Mouse (Mus musculus) urinary bladder, postnatal 4 days (tissue): ENCODE results near the gene Dgki.

Experiments used
- DNase-seq, 2 experiments: peaks; one replicate each; pipeline ENCODE4 v3.0.0; 2021 to 2022; ENCODE audit warnings: low spot score in 2 of 2

Dgki gene

DNA sequence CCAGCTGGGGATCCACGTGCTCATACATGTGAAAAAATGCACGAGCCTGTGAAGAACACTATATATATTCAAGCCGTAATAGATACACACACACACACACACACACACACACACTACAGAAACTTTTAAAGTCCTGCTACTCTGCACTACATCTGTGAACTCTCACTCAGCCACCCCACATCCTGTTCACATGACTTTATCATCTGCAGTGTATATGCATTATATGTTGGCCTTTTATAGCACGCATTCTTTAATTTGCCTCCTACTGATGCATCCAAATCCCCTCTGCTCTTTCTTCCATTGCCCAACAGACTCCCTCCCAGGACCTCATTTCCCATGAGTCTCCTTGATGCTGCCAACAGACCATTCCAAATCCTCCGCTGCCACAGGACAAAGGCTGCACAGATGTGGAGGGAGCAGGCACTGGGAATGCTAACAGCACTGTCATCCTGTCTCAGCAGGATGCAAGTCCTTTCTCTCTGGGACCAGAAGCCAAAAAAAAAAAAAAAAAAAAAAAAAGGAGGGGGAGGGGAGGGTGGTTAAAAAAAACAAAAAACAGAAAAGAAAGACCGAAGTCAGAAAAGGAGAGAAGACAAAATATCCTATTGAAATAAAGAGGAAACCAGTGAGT, 442.2 kb downstream of the Dgki start:
- no peak for DNase-seq

DNA sequence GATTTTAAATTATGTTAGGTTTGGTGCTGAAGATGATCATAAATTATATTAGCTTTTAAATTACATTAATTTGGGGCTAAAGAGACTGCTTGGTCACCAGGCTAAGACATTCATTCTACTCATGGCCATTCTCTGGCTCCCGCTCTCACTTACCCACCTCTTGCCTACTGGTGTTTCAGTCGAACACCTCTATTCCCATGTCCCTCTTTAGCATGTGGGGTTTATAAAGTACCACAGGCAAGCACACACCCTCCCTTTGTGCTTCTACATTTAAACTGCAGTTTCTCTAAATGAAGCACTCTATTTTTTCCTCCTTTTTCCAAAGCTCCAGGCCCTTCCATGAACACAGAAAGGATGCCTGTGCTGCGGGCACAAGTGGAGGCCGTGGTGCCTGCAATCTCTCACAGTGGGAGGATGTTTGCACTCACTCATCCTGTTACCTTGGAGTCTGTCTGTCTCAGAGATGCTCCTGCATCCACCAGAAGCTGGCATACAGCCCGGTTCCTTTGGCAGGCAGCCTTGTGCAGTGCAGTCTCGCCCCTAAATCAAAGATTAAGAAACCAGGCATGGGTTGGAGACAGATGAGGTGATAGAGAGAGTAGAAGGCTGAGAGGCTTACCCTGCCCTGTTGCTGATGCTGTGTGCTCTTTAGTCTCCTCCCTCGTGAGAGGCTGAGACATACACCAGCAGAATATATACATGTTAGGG, 449.4 kb downstream of the Dgki start:
- DNase-seq, result peak; percentile 43 to 72

DNA sequence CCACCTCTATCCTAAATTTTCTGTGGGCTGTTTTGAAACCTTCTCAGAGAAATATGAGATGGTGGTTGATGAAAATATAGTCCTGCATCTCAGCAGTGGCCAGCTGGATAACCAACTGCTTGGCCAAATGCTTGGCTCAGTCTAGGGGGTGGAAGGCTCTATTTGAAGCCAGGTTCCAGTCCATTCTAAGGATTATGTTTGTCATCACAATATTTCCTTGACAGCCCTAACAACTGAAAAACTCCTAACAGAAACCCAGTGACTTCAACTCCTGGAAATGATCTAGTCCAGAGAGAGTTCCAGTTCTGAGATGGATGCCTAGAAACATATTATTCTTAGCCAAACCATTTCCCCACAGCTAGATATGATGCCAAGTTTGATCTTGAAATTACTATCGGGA, 454.7 kb downstream of the Dgki start:
- DNase-seq, result no peak

DNA sequence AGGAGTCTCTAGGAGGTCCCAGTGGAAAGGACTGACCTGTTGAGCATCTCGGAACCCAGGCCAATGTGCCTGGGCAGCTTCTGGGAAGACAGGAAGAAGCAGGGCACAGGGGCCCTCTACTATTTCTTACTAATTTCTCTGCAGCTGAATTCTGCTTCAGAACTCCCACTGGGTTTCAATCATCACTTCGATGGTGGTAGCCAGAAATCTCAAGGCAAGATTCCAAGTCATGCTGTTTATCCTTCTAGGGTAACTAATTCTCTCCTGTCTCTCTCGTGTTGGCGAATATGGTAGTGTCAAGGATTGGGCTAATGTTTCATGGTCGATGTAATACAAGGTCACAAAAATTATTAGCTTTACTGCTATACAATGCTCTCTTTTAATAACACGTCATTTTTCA, 455.7 kb downstream of the Dgki start:
- no peak for DNase-seq

DNA sequence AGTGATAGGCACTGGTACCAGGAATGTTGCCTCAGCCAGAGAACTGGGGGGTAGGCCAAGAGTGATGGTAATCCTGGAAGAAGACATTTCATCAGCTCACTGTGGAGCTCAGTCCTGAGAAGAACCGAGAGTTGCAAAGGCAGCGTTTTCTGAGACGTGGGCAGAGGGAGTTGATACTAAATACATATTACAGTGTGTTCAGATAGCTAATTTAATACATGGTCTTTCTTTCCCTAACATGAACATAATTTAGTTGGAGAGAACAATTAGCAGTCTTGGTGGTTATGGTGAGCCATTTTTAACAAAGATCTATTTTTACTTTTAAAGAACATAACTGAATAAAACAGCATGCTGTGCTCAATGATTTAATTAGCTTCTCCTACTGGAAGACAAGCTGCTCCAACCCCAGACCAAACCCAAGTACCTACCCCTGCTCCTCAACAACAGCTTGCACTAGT, 456.9 kb downstream of the Dgki start:
- no peak for DNase-seq

DNA sequence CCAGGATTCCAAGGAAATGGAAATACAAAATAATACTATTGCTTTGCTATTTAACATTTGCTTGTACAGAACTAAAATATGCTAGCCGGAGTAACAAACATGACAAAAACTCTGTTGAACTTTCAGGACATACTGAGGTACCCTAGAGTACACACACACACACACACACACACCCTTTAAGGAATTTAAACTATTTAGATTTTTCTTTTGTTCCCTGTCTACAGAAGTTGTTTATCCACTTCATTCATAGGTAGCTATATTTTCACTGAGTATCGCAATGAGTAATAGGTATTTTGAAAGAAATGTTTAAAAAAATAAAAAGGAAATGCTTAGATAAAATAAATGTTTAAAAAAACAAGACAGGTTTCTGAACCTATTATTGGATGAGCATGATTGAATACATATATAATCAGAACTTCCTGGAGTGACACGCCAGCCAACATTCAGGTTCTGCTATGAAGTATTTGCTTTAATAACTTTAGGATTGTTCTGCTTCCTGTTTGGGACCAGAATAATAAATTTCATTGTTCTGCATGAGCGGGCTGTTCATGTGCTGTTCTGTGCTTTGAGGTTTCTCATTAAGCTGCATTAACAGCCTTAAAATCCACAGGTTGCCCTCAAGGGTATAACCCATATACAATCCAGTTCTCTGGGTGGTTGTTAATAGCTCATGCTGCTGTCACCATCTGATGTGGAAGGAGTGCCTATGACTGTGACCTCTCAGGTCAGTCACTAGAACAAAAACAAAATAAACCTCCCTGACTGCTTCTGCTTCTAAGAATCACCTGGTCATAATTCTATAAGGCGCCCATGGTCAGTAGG, 457.7 kb downstream of the Dgki start:
- no peak for DNase-seq

DNA sequence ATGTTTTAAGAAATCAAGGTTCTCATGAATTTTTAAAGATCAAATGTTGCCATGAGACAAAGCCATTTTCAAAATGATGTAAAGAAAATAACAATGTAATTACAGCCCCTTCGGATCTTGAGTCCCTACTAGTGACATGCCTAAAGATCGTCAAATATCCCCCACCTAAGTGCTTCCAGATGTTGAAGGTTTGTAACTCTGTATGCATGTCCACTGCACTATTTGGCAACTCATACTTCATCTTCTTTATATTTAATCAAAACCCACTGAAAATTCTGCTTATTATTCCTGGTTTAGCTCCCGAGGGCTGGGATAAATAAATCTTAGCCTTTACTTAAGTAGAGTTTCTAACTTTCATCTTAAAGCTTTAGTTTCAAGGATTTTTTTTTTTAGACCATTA, 458.3 kb downstream of the Dgki start:
- no peak for DNase-seq

DNA sequence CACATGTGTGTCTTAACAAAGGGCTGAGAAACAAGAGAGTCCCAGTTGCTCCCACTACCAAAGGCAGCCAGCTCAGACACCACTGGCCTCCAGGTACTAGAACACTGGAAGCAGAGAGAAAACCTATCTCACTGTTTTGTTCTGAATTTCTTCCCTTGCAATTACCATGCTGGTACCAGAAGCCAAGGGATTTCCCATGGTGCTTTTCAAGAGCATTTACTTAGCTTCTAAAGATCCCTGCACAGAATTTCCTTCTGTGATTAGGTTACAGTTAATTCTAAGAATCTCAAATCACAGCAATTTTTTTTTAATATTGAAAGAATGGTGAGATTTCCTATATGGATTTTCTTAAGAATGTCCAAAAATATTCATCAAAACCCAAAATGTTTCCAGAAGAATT, 458.8 kb downstream of the Dgki start:
- no peak for DNase-seq

DNA sequence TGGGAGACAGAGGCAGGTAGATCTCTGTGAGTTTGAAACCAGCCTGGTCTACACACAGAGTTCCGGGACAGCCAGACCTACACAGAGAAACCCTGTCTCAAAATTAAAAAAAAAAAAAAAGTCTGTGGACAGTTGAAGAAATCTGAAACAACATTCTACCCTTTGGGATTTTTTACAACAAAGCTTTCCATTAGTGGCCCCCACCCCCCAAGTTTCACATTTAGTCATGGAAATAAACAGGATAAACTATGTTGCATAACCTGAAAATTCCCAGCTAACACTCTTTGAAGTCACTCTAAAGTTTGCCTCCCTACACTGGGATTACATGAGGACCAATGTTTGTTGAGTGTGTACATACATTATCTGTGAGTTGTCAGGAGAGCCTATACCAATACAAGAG, 461.2 kb downstream of the Dgki start:
- DNase-seq, result no peak

DNA sequence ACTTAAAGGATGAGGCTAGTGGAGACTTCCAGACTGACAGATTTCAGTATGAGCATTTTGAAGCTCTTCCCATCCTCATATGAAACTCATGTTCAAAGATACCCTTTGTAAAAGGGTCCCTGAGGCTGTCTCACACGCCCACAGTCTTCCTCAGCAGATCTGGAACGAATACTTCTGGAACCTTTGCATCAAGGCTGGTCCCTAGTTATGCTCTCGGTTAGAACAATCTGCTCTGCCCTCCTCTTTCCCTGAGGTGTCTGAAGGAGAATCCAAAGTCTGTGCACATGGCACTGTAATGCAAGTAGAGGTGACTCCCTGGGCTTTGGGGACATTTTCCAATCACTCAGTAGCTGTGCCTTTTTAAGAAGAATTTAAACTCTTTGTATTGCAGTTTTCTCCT, 464.6 kb downstream of the Dgki start:
- DNase-seq, result no peak

DNA sequence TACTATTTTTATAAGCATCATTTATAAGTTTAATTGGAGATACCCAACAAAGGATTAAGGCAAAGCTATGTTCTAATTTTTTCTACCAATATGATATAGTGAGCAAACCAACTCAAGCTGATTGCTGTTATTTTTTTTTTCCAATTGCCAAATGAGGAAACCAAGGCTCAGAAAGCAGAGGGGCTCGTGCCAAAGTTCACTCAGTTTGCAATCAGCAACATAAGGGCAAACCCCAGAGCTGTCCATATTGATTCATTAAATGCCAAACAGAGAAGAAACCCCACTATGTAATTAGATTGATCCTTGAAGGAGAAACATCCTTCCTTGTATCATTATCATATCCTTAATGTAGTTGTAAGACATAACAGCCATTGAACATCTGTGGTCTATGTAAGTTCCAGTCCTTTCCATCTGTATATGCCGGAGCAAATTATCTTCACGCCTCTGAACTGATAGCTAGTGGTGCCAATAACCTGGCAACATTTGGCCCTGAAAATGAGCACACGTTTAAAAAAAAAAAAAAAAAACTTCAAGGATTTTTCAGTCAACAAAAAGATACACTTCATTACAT, 465.2 kb downstream of the Dgki start:
- no peak for DNase-seq

DNA sequence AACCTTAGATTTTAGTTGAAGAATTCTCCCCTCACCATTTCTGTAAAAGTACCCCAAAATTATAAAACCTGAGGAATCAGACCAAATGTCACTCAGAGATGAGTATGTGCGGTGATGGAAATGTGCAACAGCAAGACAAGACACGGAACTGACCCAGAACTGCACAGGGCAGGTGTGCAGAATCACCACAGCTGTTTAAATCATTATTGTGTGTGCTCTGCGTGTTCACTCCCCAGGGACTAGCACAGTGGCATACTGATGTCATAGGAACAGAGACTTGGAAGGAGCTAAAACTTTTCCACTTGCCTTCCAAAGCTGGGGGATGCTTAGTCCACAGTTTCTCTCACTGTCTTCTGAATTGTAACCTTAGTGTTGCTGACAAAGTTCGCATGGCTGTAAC, 467.3 kb downstream of the Dgki start:
- DNase-seq, result no peak

DNA sequence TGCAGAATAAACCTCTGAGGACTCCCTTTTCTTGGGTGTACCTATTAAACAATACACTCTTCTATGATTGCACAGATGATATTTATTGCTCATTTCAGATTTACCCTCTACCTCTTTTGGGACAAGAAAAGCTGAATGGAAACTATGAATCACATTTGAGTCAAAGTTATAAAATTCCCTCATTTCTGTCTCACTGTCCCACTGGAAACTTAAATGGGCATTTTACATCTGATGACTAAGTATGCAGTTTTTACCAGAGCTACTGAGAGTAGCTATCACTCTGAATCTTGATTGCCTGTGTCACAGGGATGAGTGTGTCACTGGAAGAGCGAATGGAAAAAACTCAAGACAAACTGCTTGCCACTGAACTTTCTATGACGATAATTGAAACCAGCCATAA, 467.8 kb downstream of the Dgki start:
- DNase-seq, result no peak

DNA sequence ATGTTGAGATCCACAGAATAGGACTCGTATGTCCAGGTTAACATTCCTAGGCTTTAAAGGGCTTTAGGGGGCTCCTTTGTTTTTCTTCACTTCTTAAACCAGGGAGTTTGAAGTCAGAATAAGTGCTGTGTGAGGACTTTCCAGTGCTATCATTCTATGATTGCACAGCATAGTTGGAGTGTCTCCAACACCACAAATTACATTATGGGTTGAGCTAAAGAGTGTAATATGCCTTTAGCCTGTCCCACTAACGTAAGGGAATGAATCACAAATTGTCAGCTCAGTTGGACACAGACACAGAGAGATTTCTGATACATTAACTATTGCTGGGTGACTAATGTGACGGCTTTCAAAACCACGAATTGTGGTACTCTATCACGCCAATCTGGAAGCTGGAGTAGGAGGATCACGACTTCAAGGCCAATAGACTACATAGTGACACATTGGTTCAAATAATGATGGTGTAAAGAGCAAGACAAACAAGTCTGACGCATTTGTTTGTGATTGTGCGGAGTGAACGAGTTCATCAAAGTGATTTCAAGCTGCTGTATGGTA, 469.5 kb downstream of the Dgki start:
- no peak for DNase-seq

DNA sequence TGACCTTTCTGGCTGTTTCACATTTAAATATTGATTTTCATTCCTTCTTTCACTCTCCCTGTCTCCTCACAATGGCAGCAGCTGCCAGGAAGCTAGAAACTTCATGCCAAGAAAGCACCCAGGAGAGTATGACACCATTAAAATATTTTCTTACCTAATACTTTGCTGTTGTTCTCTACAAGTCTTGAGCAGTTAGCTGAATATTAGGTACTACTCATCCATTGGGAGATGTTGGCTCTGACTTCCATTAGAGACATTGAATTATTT, 480.3 kb downstream of the Dgki start:
- no peak for DNase-seq

DNA sequence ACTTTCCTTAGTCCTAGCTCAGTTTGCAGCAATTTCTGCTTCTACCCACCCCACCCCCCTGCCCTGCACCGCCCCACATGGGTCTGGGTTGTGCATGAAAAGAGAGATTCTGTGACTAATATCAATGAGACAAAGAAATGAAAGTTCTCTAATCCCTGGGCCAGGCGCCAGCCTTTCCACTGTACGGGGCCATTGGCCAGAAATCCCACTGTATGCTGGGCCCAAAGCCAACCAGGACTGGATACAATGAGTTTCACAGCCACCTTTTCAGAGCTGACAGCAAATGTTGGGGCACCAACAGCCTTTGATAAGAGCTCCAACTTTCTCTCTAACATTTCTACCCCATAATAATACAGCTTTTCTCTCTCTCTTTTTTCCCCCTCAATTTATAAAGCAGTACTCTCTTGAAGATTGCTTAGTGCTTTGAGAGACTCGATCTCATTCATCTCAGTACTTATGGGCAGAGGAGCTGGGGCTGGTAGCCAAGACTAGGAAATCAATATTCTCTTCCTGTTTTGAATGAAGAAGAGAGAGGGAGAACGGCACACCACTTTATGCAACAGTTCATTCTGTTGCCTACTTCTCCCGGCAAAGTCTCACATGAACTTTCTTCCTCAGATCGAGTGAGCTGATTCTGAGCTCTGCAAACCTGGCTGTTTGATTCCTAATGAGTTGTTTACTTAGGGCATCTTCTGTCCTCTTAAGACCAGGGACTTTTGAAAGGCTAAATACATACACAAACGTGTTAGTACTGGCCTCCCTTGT, 480.8 kb downstream of the Dgki start:
- peak; percentile 61 to 80 for DNase-seq

DNA sequence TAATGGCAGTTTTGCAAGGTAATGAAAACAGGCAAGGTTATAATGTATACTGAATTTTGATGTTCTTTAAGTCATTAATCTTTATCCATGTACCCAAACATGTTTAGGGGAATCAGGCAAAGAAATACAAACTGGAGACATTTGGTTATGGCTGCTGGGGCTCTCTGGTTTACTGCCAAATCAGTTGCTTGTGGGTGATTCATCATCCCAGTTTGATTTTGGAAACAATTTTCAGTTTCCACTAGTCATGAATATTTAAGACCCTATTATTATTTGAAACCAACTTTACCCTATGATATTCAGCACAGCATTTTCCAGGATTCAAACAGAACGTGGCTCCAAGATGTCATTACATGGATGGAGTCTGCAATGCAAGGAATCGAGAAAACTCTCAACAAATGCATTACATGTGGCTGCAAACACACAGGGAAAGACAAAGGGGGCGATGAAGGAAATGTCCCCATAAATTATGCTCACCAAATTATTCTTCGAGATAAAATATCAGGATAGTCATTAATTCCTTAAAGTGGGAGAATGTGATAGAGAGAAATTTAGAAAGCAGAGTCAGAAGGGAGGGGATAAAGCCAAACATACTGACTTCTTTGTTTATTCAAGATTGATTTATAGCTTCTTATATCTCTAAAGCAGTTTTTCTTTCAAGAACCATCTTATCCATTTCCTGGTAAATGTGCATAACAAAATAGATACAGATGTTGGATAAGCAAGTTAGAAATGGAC, 481.5 kb downstream of the Dgki start:
- no peak for DNase-seq

DNA sequence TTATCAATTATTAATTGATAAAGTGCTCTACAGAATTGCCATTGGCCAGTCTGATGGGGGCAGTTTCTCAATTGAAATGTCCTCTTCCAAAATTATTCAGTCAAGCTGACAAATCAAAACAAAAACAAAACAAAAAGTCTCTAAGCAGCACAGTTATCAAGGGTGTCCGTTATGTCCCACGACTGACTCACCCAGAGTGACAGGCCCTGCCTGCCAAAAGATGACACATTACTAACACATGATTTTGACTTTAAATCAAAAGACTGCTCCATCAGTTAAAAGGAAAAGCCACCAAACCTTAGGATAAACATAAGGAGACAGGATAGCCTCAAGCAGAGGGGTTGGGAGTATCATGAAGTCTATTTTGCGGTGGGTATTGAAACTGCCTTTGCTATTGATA, 483.3 kb downstream of the Dgki start:
- DNase-seq, result no peak

DNA sequence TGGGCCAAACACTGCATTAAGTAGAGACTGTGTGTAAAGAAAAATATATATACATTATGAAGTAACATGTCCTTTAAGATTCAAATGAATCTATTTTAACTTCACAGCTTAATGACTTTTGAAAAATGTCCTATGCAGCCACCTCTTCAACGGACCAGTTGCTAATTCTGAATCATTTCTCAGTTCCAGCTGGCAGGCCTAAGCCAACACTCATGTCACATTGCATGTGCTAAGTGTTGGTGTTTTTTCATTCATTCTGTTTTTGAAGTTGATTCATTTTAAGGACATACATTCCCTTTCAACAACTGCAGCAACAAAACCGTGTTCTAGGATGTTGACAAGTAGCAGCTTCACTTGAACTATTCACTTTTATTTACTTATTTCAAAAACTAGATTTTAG, 484.0 kb downstream of the Dgki start:
- no peak for DNase-seq

DNA sequence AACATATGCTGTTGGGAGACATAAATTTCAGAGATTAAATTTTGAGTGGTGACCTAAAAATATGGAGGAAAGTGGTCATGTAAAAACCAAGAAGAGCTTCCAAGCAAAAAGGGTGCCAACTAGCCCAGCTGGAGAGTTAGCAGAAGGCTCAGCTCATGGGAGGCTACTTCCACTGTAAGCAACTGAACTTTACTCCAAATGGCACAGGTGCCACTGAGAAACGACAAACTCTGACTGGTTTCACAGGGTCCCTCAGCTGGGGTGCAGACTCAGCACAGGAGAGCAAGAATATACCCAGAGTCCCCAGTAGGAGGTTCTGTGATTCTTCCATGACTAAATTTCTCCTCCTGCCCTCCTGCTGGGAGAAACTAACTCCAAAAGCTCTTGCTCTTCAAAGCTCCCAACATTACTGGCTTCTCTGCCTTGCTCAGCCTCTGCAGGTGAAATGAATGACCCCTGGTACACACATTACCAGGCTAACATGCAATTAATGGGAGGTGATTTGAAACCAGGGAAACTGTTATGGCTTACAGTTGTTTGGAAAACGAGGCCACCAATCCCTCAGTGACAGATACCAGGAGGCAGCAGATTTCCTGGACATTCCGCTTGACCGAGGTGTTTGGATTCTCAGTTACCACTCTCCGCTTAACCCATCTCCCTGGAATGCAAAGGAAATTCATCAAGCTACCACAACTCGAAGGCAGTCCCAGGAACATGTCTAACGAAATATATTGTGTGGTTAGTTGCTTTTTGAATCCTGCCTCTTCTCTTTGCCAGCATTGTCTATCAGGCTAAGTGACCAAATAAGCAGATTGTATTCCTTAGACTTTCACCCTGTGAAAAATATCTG, 487.1 kb downstream of the Dgki start:
- no peak for DNase-seq
